Mouse (Mus musculus): ENCODE data around the gene Tango6. TPM values are rescaled to one million over a fixed set of nuclear protein-coding genes. Genes with fewer than 3 reads are reported as not detected.

The Tango6 gene
- polyA plus RNA-seq, 1 experiment from 2014 or later: 5.6 TPM

GRCm38 (mm10) chr8:106674318-106674717, 8.6 kb upstream of the Tango6 start:
- no peak for ATAC-seq (ENCODE audit: low FRiP score, low TSS enrichment)
- 98% methylated on average over 15 of the region's 15 CpGs for WGBS
- H3K27ac ChIP-seq (replicated peaks; ENCODE audit: low read depth, low read length): no peak overlapping the region
- no peaks in the 10 kb centered on the region for H3K9me3 ChIP-seq (ENCODE audit: control insufficient read depth, low read length)
- H3K4me3 ChIP-seq (replicated peaks; ENCODE audit: low read depth, low read length): no peak overlapping the region
- H3K4me1 ChIP-seq (ENCODE audit: control insufficient read depth, insufficient read depth, low read length): no peaks in the 10 kb centered on the region
- H3K27me3 ChIP-seq (ENCODE audit: control insufficient read depth, insufficient read depth, low read length): no peaks in the 10 kb centered on the region
- no peaks in the 10 kb centered on the region for H3K36me3 ChIP-seq (ENCODE audit: control insufficient read depth, insufficient read depth, low read length)
- H3K9ac ChIP-seq (replicated peaks; ENCODE audit: low read length): no peak overlapping the region
- H3K4me2 ChIP-seq (ENCODE audit: low read length): no peak overlapping the region
- no peak for DNase-seq

- no peak overlapping the region for H3K27ac ChIP-seq (replicated peaks; ENCODE audit: low read depth, low read length)
- peak; percentile 14 for DNase-seq
Measured at GRCm38 (mm10) chr8:106674894-106675293, 8.0 kb upstream of the Tango6 start.

GRCm38 (mm10) chr8:106684387-106684786, 1.5 kb downstream of the Tango6 start:
- WGBS: 98% methylated on average over 4 of the region's 4 CpGs
- no peak overlapping the region for H3K4me2 ChIP-seq (ENCODE audit: low read length)
- no peaks in the 10 kb centered on the region for H3K9me3 ChIP-seq (ENCODE audit: control insufficient read depth, low read length)
- H3K4me3 ChIP-seq (replicated peaks; ENCODE audit: low read depth, low read length): no peak overlapping the region
- DNase-seq (no peak), ATAC-seq (ENCODE audit: low FRiP score, low TSS enrichment) (no peak)
- H3K27ac ChIP-seq (replicated peaks; ENCODE audit: low read depth, low read length): no peak overlapping the region
- no peaks in the 10 kb centered on the region for H3K4me1 ChIP-seq (ENCODE audit: control insufficient read depth, insufficient read depth, low read length)
- H3K27me3 ChIP-seq (ENCODE audit: control insufficient read depth, insufficient read depth, low read length): no peaks in the 10 kb centered on the region
- H3K36me3 ChIP-seq (ENCODE audit: control insufficient read depth, insufficient read depth, low read length): no peaks in the 10 kb centered on the region
- H3K9ac ChIP-seq (replicated peaks; ENCODE audit: low read length): no peak overlapping the region

More at GRCm38 (mm10) chr8:106674894-106675293, 8.0 kb upstream of the Tango6 start:
- H3K27me3 ChIP-seq (ENCODE audit: control insufficient read depth, insufficient read depth, low read length): no peaks in the 10 kb centered on the region
- no peak overlapping the region for H3K4me3 ChIP-seq (replicated peaks; ENCODE audit: low read depth, low read length)
- no peaks in the 10 kb centered on the region for H3K36me3 ChIP-seq (ENCODE audit: control insufficient read depth, insufficient read depth, low read length)
- no peak for ATAC-seq (ENCODE audit: low FRiP score, low TSS enrichment)
- H3K9me3 ChIP-seq (ENCODE audit: control insufficient read depth, low read length): no peaks in the 10 kb centered on the region
- no peak overlapping the region for H3K4me2 ChIP-seq (ENCODE audit: low read length)
- no peaks in the 10 kb centered on the region for H3K4me1 ChIP-seq (ENCODE audit: control insufficient read depth, insufficient read depth, low read length)
- 75% methylated on average over 8 of the region's 8 CpGs for WGBS
- H3K9ac ChIP-seq (replicated peaks; ENCODE audit: low read length): no peak overlapping the region

GRCm38 (mm10) chr8:106687479-106687878, 4.6 kb downstream of the Tango6 start:
- H3K4me1 ChIP-seq (ENCODE audit: control insufficient read depth, insufficient read depth, low read length): no peaks in the 10 kb centered on the region
- no peak overlapping the region for H3K4me3 ChIP-seq (replicated peaks; ENCODE audit: low read depth, low read length)
- no peak overlapping the region for H3K27ac ChIP-seq (replicated peaks; ENCODE audit: low read depth, low read length)
- WGBS: 5% methylated on average over 4 of the region's 4 CpGs
- H3K36me3 ChIP-seq (ENCODE audit: control insufficient read depth, insufficient read depth, low read length): no peaks in the 10 kb centered on the region
- peak; percentile 86 for DNase-seq
- no peak overlapping the region for H3K4me2 ChIP-seq (ENCODE audit: low read length)
- no peak overlapping the region for H3K9ac ChIP-seq (replicated peaks; ENCODE audit: low read length)
- no peak for ATAC-seq (ENCODE audit: low FRiP score, low TSS enrichment)
- H3K27me3 ChIP-seq (ENCODE audit: control insufficient read depth, insufficient read depth, low read length): no peaks in the 10 kb centered on the region
- no peaks in the 10 kb centered on the region for H3K9me3 ChIP-seq (ENCODE audit: control insufficient read depth, low read length)

GRCm38 (mm10) chr8:106697748-106698248, 14.9 kb downstream of the Tango6 start:
- DNase-seq (no peak), ATAC-seq (ENCODE audit: low FRiP score, low TSS enrichment) (no peak)
- Histone ChIP-seq H3K9me3 (ENCODE audit: control insufficient read depth, low read length) (no peaks in the 10 kb centered on the region), H3K36me3 (ENCODE audit: control insufficient read depth, insufficient read depth, low read length) (peaks cover 41% of the 10 kb centered on the region), H3K4me2 (ENCODE audit: low read length) (no peak overlapping the region), H3K9ac (replicated peaks; ENCODE audit: low read length) (no peak overlapping the region), H3K27ac (replicated peaks; ENCODE audit: low read depth, low read length) (no peak overlapping the region), H3K4me3 (replicated peaks; ENCODE audit: low read depth, low read length) (no peak overlapping the region), H3K4me1 (ENCODE audit: control insufficient read depth, insufficient read depth, low read length) (no peaks in the 10 kb centered on the region), H3K27me3 (ENCODE audit: control insufficient read depth, insufficient read depth, low read length) (no peaks in the 10 kb centered on the region)
- WGBS: 88% methylated on average over 3 of the region's 3 CpGs

GRCm38 (mm10) chr8:106699588-106699987, 16.7 kb downstream of the Tango6 start:
- Histone ChIP-seq H3K36me3 (ENCODE audit: control insufficient read depth, insufficient read depth, low read length) (peaks cover 34% of the 10 kb centered on the region), H3K4me3 (replicated peaks; ENCODE audit: low read depth, low read length) (no peak overlapping the region), H3K4me1 (ENCODE audit: control insufficient read depth, insufficient read depth, low read length) (no peaks in the 10 kb centered on the region), H3K27ac (replicated peaks; ENCODE audit: low read depth, low read length) (no peak overlapping the region), H3K9me3 (ENCODE audit: control insufficient read depth, low read length) (no peaks in the 10 kb centered on the region), H3K4me2 (ENCODE audit: low read length) (no peak overlapping the region), H3K27me3 (ENCODE audit: control insufficient read depth, insufficient read depth, low read length) (no peaks in the 10 kb centered on the region), H3K9ac (replicated peaks; ENCODE audit: low read length) (no peak overlapping the region)
- no peak for ATAC-seq (ENCODE audit: low FRiP score, low TSS enrichment)
- DNase-seq: peak; percentile 81
- 79% methylated on average over 5 of the region's 5 CpGs for WGBS

GRCm38 (mm10) chr8:106700131-106700530, 17.3 kb downstream of the Tango6 start:
- no peak overlapping the region for H3K4me2 ChIP-seq (ENCODE audit: low read length)
- no peak for ATAC-seq (ENCODE audit: low FRiP score, low TSS enrichment)

GRCm38 (mm10) chr8:106701360-106701759, 18.5 kb downstream of the Tango6 start:
- no peak for ATAC-seq (ENCODE audit: low FRiP score, low TSS enrichment)

More at GRCm38 (mm10) chr8:106700131-106700530, 17.3 kb downstream of the Tango6 start:
- no peaks in the 10 kb centered on the region for H3K4me1 ChIP-seq (ENCODE audit: control insufficient read depth, insufficient read depth, low read length)
- H3K27ac ChIP-seq (replicated peaks; ENCODE audit: low read depth, low read length): no peak overlapping the region
- no peaks in the 10 kb centered on the region for H3K27me3 ChIP-seq (ENCODE audit: control insufficient read depth, insufficient read depth, low read length)
- 97% methylated on average over 6 of the region's 6 CpGs for WGBS
- H3K36me3 ChIP-seq (ENCODE audit: control insufficient read depth, insufficient read depth, low read length): peaks cover 34% of the 10 kb centered on the region
- H3K4me3 ChIP-seq (replicated peaks; ENCODE audit: low read depth, low read length): no peak overlapping the region
- H3K9me3 ChIP-seq (ENCODE audit: control insufficient read depth, low read length): no peaks in the 10 kb centered on the region
- no peak for DNase-seq
- H3K9ac ChIP-seq (replicated peaks; ENCODE audit: low read length): no peak overlapping the region

GRCm38 (mm10) chr8:106704199-106704900, 21.5 kb downstream of the Tango6 start:
- H3K9ac ChIP-seq (replicated peaks; ENCODE audit: low read length): no peak overlapping the region
- DNase-seq (no peak), ATAC-seq (ENCODE audit: low FRiP score, low TSS enrichment) (no peak)
- peak overlapping the region; percentile 37; the same call in 1 of the 2 replicates for H3K27ac ChIP-seq (replicated peaks; ENCODE audit: low read depth, low read length)
- H3K4me2 ChIP-seq (ENCODE audit: low read length): no peak overlapping the region
- 91% methylated on average over 9 of the region's 9 CpGs for WGBS
- no peaks in the 10 kb centered on the region for H3K4me1 ChIP-seq (ENCODE audit: control insufficient read depth, insufficient read depth, low read length)
- no peaks in the 10 kb centered on the region for H3K9me3 ChIP-seq (ENCODE audit: control insufficient read depth, low read length)
- peaks cover 18% of the 10 kb centered on the region; the same call in 1 of the 2 replicates for H3K36me3 ChIP-seq (ENCODE audit: control insufficient read depth, insufficient read depth, low read length)
- H3K27me3 ChIP-seq (ENCODE audit: control insufficient read depth, insufficient read depth, low read length): no peaks in the 10 kb centered on the region
- H3K4me3 ChIP-seq (replicated peaks; ENCODE audit: low read depth, low read length): no peak overlapping the region

More at GRCm38 (mm10) chr8:106701360-106701759, 18.5 kb downstream of the Tango6 start:
- no peaks in the 10 kb centered on the region for H3K4me1 ChIP-seq (ENCODE audit: control insufficient read depth, insufficient read depth, low read length)
- H3K4me2 ChIP-seq (ENCODE audit: low read length): no peak overlapping the region
- H3K27me3 ChIP-seq (ENCODE audit: control insufficient read depth, insufficient read depth, low read length): no peaks in the 10 kb centered on the region
- H3K9ac ChIP-seq (replicated peaks; ENCODE audit: low read length): no peak overlapping the region
- no peaks in the 10 kb centered on the region for H3K9me3 ChIP-seq (ENCODE audit: control insufficient read depth, low read length)
- no peak overlapping the region for H3K27ac ChIP-seq (replicated peaks; ENCODE audit: low read depth, low read length)
- peaks cover 33% of the 10 kb centered on the region for H3K36me3 ChIP-seq (ENCODE audit: control insufficient read depth, insufficient read depth, low read length)
- DNase-seq: no peak
- WGBS: 90% methylated on average over 3 of the region's 3 CpGs
- H3K4me3 ChIP-seq (replicated peaks; ENCODE audit: low read depth, low read length): no peak overlapping the region

All from midbrain, embryonic 14.5 days (tissue).